Mouse (Mus musculus) heart, embryonic 11.5 days (tissue): Measurements from ENCODE around the gene Clptm1. TPM values are rescaled to one million over a fixed set of nuclear protein-coding genes. Genes with fewer than 3 reads are reported as not detected.
"Not testable (repeated sequence)": the region's sequence is repeated elsewhere in the genome, so short reads cannot be mapped to it uniquely, and the experiment has no call there.

Experiments used
- ATAC-seq: fragments of 200-750 bp; cut with Nextera tagmentation; replicated peaks from 2 replicates; pipeline ENCODE4 v1.8.0; 2017; ENCODE audit warnings: moderate library complexity; ENCODE audit not compliant: insufficient number of reproducible peaks, low FRiP score, low TSS enrichment
- H3K27ac ChIP-seq: fragments of 300-500 bp; sonication (generic); 2 replicates; pipeline ENCODE4 v1.5.1; 2014; ENCODE audit warnings: mild to moderate bottlenecking, low read depth, low read length
- H3K27me3 ChIP-seq: fragments of 300-500 bp; sonication (generic); 2 replicates; pipeline ENCODE4 v1.6.1; 2014; ENCODE audit warnings: mild to moderate bottlenecking, low read length, mixed read lengths; ENCODE audit not compliant: control insufficient read depth, insufficient read depth
- H3K36me3 ChIP-seq: fragments of 300-500 bp; sonication (generic); 2 replicates; pipeline ENCODE4 v1.6.1; 2014; ENCODE audit warnings: mild to moderate bottlenecking, low read length, moderate library complexity, mixed read lengths; ENCODE audit not compliant: control insufficient read depth, insufficient read depth
- H3K4me1 ChIP-seq: fragments of 300-500 bp; sonication (generic); 2 replicates; pipeline ENCODE4 v1.6.1; 2014; ENCODE audit warnings: low read length; ENCODE audit not compliant: control insufficient read depth, insufficient read depth
- H3K4me2 ChIP-seq: fragments of 300-500 bp; sonication (generic); 2 replicates; pipeline ENCODE4 v1.6.1; 2014; ENCODE audit warnings: mild to moderate bottlenecking, moderate library complexity
- H3K4me3 ChIP-seq: fragments of 300-500 bp; sonication (generic); 2 replicates; pipeline ENCODE4 v1.5.1; 2014; ENCODE audit warnings: low read depth, low read length
- H3K9ac ChIP-seq: fragments of 300-500 bp; sonication (generic); 2 replicates; pipeline ENCODE4 v1.6.1; 2014; ENCODE audit warnings: mild to moderate bottlenecking, low read depth, low read length, moderate library complexity
- H3K9me3 ChIP-seq: fragments of 300-500 bp; sonication (generic); replicated peaks from 2 replicates; pipeline ENCODE4 v1.6.1; 2016; ENCODE audit warnings: low read length; ENCODE audit not compliant: control insufficient read depth
- WGBS: fragments of 180-500 bp; shearing (Covaris S2); extraction: QIAGEN DNeasy Blood & Tissue Kit; methylation state at CpG from one replicate; pipeline ENCODE4 v1.1.7; 2014; ENCODE audit not compliant: insufficient replicate concordance; 5-methylcytosine and 5-hydroxymethylcytosine counted together
- polyA plus RNA-seq: library from polyadenylated mRNA; unstranded; fragments of >200 nt; fragmentation: Nextera tagmentation; extraction: Ambion mirVana; gene quantifications from 2 replicates; pipeline ENCODE4 v1.2.1, GENCODE M21; 2014

The Clptm1 gene
- polyA plus RNA-seq, 1 experiment from 2014 or later = 86.8 TPM

DNA sequence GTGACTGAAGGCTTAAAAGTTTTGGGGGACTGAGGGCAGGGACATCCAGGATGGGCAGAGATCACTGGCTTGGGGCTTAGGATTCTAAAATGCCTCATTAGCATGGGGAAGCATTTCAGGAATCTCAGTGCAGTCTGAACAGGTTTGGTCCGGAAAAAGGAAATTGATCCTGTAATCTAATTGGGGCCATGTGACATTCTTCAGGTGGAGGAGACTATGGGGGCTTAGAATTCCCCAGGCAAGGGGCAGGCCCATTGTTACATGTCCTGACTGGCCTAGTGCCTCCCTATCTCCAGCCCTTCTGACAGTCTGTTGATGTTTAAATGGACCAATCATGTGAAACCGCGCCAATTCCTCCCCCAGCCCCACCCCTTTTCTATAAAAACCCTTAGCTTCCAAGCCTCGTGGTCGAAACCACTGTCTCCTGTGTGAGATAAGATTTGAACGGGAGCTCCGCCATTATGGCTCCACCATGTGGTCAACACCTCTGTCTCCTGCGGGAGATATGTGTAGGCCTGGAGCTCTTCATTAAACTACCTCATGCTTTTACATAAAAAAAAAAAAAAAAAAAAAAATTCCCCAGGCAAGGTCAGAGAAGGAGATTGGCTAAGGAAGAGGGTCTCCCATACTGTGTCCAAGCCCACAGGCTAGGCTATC, 22.2 kb upstream of the Clptm1 start:
- H3K27ac ChIP-seq, H3K9ac ChIP-seq, H3K4me1 ChIP-seq, H3K4me2 ChIP-seq, ATAC-seq, H3K36me3 ChIP-seq, H3K9me3 ChIP-seq, H3K4me3 ChIP-seq, H3K27me3 ChIP-seq: not testable (repeated sequence)
- 47% methylated on average over 8 of the region's 8 CpGs for WGBS

DNA sequence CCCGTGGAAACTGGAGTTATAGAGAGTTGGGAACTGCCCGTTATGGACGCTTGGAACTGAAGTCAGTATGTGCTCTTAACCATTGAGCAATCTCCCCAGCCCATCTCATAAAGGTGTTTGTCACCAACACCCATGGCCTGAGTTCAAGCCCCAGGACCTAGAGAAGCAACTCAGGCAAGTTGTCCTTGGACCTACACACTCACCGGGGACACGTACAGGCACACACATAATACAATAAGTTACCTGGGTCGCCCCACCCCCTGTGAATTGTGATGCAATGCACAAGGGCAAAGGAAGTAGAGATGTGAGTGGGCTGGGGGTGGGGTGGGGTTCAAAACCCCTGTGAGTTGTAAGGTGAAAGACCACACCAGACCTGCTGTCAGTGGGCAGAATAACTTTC, 21.7 kb upstream of the Clptm1 start:
- no peak overlapping the region for H3K4me2 ChIP-seq
- no peaks in the 10 kb centered on the region for H3K36me3 ChIP-seq
- ATAC-seq = no peak
- 83% methylated on average over 6 of the region's 6 CpGs for WGBS
- H3K9me3 ChIP-seq = no peaks in the 10 kb centered on the region
- H3K27me3 ChIP-seq = no peaks in the 10 kb centered on the region
- no peak overlapping the region for H3K9ac ChIP-seq
- H3K4me3 ChIP-seq = no peak overlapping the region
- H3K4me1 ChIP-seq = no peaks in the 10 kb centered on the region
- H3K27ac ChIP-seq = no peak overlapping the region

DNA sequence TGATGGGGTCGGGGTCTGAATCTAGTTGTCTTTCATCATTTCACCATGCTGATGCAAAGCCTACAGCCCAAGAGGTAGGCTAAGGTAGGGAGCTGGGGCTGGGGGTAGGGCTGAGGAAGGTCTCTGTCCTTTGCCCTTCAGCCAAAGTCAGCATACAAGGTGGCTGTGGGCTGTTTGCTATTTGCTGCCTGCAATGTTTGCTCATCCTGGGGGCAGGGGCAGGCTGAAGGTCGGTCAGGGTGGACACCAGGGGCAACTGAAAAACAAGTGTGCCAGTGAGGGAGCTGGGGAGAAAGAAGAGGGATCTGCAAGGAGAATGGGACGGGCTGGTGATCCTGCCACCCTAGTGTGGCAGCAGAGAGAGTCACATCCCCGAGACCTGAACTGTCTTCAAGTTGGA, 20.5 kb upstream of the Clptm1 start:
- 63% methylated on average over 4 of the region's 4 CpGs for WGBS
- no peak for ATAC-seq

DNA sequence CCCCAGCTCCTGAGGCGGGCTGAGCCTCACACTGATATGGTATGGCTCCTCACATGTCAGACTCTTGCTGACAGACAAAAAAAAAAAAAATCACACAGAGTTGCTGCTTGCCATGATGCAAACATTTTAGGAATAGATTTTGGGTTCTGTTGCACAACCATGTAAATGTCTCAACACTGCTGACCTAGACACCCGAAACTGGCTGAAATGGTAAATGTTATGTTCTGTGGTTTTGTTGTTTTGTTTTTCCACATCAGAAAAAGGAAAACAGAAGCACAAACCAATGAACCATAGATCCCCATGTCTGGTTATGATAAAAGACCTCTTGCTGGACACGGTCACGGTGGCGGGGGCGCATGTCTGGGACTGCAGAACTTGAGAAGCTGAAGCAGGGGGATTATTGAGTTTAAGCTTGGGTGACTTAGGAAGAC, 19.0 kb upstream of the Clptm1 start:
- no peak overlapping the region for H3K9ac ChIP-seq
- WGBS = 82% methylated on average over 6 of the region's 6 CpGs

More for the DNA sequence above, 20.5 kb upstream of the Clptm1 start:
- Histone ChIP-seq H3K27me3 (no peaks in the 10 kb centered on the region), H3K4me2 (no peak overlapping the region), H3K4me3 (no peak overlapping the region), H3K27ac (no peak overlapping the region), H3K9me3 (no peaks in the 10 kb centered on the region), H3K4me1 (0 out of 2 replicates have a peak, but pooled peaks cover 3% of the 10 kb centered on the region), H3K36me3 (no peaks in the 10 kb centered on the region), H3K9ac (no peak overlapping the region; the same call in 1 of the 2 replicates)

DNA sequence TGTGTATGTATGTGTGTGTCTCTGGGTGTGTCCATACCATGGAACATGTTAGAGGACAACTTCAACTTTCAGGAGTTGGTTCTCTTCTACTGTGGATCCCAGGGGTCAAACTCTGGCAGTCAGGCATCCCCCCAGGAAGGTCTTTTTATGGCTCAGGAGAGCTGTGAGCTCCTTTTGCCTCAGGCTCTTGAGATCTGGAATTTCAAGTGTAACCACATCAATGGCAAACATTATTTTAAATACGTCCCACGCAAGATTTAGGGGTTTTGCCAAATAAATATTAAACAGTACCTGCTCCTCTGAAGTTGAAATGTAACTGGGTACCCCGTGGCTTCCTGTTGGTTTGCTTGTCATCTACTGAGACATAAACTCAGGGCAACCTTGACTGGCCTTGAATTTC, 18.1 kb upstream of the Clptm1 start:
- 0 out of 2 replicates have a peak, but pooled peaks cover 3% of the 10 kb centered on the region for H3K4me1 ChIP-seq
- no peaks in the 10 kb centered on the region for H3K27me3 ChIP-seq
- WGBS = 71% methylated on average over 3 of the region's 3 CpGs
- no peak overlapping the region for H3K4me2 ChIP-seq
- no peak overlapping the region for H3K27ac ChIP-seq
- H3K4me3 ChIP-seq = no peak overlapping the region
- no peak for ATAC-seq
- H3K9ac ChIP-seq = no peak overlapping the region
- H3K36me3 ChIP-seq = no peaks in the 10 kb centered on the region
- no peaks in the 10 kb centered on the region for H3K9me3 ChIP-seq

More for the DNA sequence above, 19.0 kb upstream of the Clptm1 start:
- Histone ChIP-seq H3K4me1 (0 out of 2 replicates have a peak, but pooled peaks cover 3% of the 10 kb centered on the region), H3K4me2 (no peak overlapping the region), H3K27ac (no peak overlapping the region), H3K36me3 (no peaks in the 10 kb centered on the region), H3K9me3 (no peaks in the 10 kb centered on the region), H3K4me3 (no peak overlapping the region), H3K27me3 (no peaks in the 10 kb centered on the region)
- ATAC-seq = no peak

DNA sequence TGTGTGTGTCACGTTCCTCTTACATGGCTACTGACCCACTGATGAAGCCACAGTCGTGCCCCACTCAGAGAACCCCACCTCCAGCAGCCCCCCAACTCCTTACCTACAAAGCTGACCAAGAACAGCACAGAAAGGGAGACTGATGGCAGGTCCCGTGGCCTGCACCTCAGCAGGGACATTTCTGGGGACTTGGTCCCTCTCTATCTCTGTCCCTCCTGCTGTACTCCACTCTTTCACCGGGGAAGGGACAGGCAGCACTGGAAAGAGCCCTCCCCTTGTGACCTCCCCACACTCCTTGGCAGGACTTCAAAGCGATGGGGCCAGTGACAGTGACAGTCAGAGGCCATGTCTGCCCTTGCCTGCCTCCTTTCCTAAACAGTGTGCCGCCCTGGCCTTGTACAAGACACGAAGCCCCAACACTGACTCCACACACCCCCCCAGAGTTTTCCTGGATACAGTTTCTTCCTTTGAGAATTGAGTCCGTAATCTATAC, 16.4 kb upstream of the Clptm1 start, which contains the start of the genes Gm44805 and Apoc4:
Gene Gm44805, minus strand, starts transcription at position 222 of the 493 bp plus-strand sequence.
Gene Apoc4, minus strand, starts transcription at position 278 of the 493 bp plus-strand sequence.
- H3K9ac ChIP-seq = no peak within 1 kb of the TSS
- H3K36me3 ChIP-seq = no peaks in the 10 kb centered on the region
- WGBS = 50% methylated on average over 8 of the region's 8 CpGs
- no peak within 1 kb of the TSS for H3K4me2 ChIP-seq
- H3K4me1 ChIP-seq = 0 out of 2 replicates have a peak, but pooled peaks cover 3% of the 10 kb centered on the region
- no peak within 1 kb of the TSS for H3K4me3 ChIP-seq
- no peaks in the 10 kb centered on the region for H3K9me3 ChIP-seq
- H3K27ac ChIP-seq = no peak within 1 kb of the TSS
- H3K27me3 ChIP-seq = no peaks in the 10 kb centered on the region
- no peak for ATAC-seq

DNA sequence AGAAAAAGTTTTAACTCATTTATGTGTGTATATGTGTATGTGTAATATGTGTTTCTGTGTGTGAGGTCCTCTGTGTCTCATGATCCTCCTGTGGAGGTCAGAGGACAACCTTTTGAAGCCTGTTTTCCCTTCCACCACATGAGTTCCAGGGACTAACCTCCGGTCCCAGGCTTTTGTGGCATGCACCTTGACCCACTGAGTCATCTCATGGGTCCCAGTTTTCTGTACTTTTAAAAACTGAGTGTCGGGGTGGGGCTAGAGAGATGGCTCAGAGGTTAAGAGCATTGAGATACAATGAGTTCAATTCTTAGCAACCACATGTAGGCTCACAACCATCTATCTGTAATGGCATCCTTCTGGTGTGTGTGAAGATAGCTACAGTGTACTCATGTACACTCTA, 15.9 kb upstream of the Clptm1 start:
- Histone ChIP-seq H3K9ac (no peak overlapping the region), H3K27me3 (no peaks in the 10 kb centered on the region), H3K9me3 (no peaks in the 10 kb centered on the region), H3K4me2 (no peak overlapping the region), H3K4me3 (no peak overlapping the region), H3K36me3 (no peaks in the 10 kb centered on the region), H3K27ac (no peak overlapping the region), H3K4me1 (0 out of 2 replicates have a peak, but pooled peaks cover 3% of the 10 kb centered on the region)
- 88% methylated on average over 2 of the region's 2 CpGs for WGBS
- no peak for ATAC-seq

DNA sequence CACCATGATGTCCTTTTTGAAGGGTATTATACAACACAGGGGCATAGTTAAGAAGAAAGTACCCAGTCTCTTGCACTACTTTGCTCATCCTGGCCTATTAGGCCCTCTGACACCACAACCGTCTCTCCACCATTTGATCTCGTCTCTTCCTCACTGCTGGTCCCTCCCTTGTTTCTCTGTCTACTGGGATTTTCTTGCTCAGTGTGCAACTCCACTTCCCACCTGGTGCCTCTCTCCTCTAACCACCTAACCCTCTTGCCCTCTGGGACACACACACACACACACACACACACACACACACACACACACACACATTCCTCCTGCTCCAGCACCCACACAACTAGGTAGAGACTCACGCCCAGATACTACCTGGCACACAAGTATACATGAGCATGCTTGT, 14.1 kb upstream of the Clptm1 start:
- no peak overlapping the region for H3K9ac ChIP-seq
- no peak for ATAC-seq
- H3K27me3 ChIP-seq = no peaks in the 10 kb centered on the region
- H3K36me3 ChIP-seq = no peaks in the 10 kb centered on the region
- 0 out of 2 replicates have a peak, but pooled peaks cover 3% of the 10 kb centered on the region for H3K4me1 ChIP-seq
- no peak overlapping the region for H3K4me3 ChIP-seq
- no peaks in the 10 kb centered on the region for H3K9me3 ChIP-seq
- no peak overlapping the region for H3K4me2 ChIP-seq
- WGBS = 79% methylated on average over 3 of the region's 3 CpGs
- H3K27ac ChIP-seq = no peak overlapping the region

DNA sequence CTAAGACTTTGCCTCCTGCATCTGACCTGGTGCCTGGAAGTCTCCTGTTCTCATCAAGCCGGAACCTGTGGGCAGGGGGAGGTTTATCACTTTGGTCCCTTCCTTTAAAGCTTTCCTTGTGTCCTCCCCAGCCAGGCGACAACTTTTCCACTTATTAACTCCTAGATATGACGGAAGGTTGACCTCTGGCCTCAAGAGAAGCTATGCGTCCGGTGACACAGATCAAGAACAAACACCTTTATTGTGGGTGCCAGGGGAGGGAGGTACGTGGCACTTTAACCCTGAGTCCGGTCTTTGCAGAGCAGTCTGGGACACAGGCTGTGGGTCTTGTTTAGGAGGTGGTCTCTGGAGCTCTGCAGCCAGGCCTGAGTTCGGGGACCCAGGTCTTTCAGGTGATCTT, 13.0 kb upstream of the Clptm1 start, which contains the start of gene Apoc2:
Gene Apoc2, minus strand, starts transcription at position 70 of the 400 bp plus-strand sequence.
- Histone ChIP-seq H3K4me3 (no peak within 1 kb of the TSS), H3K4me1 (0 out of 2 replicates have a peak, but pooled peaks cover 3% of the 10 kb centered on the region), H3K27me3 (no peaks in the 10 kb centered on the region), H3K36me3 (no peaks in the 10 kb centered on the region), H3K9me3 (no peaks in the 10 kb centered on the region), H3K9ac (no peak within 1 kb of the TSS), H3K4me2 (no peak within 1 kb of the TSS), H3K27ac (no peak within 1 kb of the TSS)
- WGBS = 61% methylated on average over 8 of the region's 8 CpGs
- ATAC-seq = no peak
